Mouse (Mus musculus) embryonic facial prominence, embryonic 12.5 days (tissue): ENCODE results near the gene Spsb4. TPM values are rescaled to one million over a fixed set of nuclear protein-coding genes. Genes with fewer than 3 reads are reported as not detected.

Experiments
- ATAC-seq: fragments of 200-750 bp; cut with Nextera tagmentation; 2 replicates; pipeline ENCODE4 v1.8.0; 2017; ENCODE audit not compliant: insufficient number of reproducible peaks, insufficient read depth, low FRiP score, low TSS enrichment
- H3K27ac ChIP-seq: fragments of 300-500 bp; sonication (generic); 2 replicates; pipeline ENCODE4 v1.5.1; 2016; ENCODE audit warnings: mild to moderate bottlenecking
- H3K27me3 ChIP-seq: fragments of 300-500 bp; sonication (generic); 2 replicates; pipeline ENCODE4 v1.6.1; 2016; ENCODE audit warnings: mild to moderate bottlenecking, moderate library complexity
- H3K36me3 ChIP-seq: fragments of 300-500 bp; sonication (generic); 2 replicates; pipeline ENCODE4 v1.6.1; 2016; ENCODE audit warnings: mild to moderate bottlenecking
- H3K4me1 ChIP-seq: fragments of 300-500 bp; sonication (generic); 2 replicates; pipeline ENCODE4 v1.6.1; 2016
- H3K4me2 ChIP-seq: fragments of 300-500 bp; sonication (generic); replicated peaks from 2 replicates; pipeline ENCODE4 v1.6.1; 2016; ENCODE audit warnings: mild to moderate bottlenecking, moderate library complexity
- H3K4me3 ChIP-seq: fragments of 300-500 bp; sonication (generic); 2 replicates; pipeline ENCODE4 v1.5.1; 2016; ENCODE audit warnings: mild to moderate bottlenecking
- H3K9ac ChIP-seq: fragments of 300-500 bp; sonication (generic); 2 replicates; pipeline ENCODE4 v1.6.1; 2016; ENCODE audit warnings: mild to moderate bottlenecking, moderate library complexity
- H3K9me3 ChIP-seq: fragments of 300-500 bp; sonication (generic); 2 replicates; pipeline ENCODE4 v1.6.1; 2016; ENCODE audit warnings: mild to moderate bottlenecking, moderate library complexity
- WGBS: fragments of 180-500 bp; shearing (Covaris S2); methylation state at CpG from one replicate; pipeline ENCODE4 v1.1.7; 2016; 5-methylcytosine and 5-hydroxymethylcytosine counted together
- polyA plus RNA-seq: library from polyadenylated mRNA; unstranded; fragments of >200 nt; fragmentation: Nextera tagmentation; extraction: Ambion mirVana; gene quantifications from 2 replicates; pipeline ENCODE4 v1.2.1, GENCODE M21; 2016

Gene Spsb4
- polyA plus RNA-seq, 1 experiment from 2014 or later: 35.2 TPM

DNA sequence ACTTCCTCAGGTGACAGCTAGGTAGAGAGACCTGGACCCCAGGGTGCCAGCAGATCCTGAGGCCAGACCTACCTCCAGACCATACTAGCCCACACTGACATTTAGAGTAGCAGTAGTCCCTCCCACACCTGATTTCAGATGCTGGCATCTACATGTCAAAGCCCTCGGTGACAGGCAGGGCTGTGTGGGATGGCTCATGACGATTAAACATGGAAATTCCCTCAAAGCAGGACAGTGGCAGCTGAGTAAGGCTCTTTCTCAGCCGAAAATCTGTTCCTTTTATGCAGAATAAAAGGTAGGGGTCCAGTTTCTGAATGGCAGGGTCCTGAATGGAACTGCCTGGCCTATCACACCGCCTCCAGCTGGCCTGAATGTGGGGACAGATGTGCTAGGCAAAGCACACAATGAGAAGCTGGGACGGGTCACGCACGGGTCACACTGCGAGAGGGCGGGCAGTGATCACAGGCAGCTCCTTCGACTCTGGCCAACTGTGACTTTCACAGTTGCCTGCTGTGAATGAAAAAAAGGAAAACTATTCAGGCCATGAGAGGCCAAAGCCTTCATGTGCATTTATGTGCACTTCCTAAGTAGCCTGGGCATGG is 29.2 kb downstream of the Spsb4 start:
- Histone ChIP-seq H3K4me2 (no peak overlapping the region), H3K4me1 (peaks cover 34% of the 10 kb centered on the region), H3K27me3 (no peaks in the 10 kb centered on the region), H3K27ac (no peak overlapping the region), H3K9ac (no peak overlapping the region), H3K36me3 (no peaks in the 10 kb centered on the region), H3K9me3 (no peaks in the 10 kb centered on the region), H3K4me3 (no peak overlapping the region)
- WGBS: 25% methylated on average over 10 of the region's 10 CpGs
- ATAC-seq: no peak

DNA sequence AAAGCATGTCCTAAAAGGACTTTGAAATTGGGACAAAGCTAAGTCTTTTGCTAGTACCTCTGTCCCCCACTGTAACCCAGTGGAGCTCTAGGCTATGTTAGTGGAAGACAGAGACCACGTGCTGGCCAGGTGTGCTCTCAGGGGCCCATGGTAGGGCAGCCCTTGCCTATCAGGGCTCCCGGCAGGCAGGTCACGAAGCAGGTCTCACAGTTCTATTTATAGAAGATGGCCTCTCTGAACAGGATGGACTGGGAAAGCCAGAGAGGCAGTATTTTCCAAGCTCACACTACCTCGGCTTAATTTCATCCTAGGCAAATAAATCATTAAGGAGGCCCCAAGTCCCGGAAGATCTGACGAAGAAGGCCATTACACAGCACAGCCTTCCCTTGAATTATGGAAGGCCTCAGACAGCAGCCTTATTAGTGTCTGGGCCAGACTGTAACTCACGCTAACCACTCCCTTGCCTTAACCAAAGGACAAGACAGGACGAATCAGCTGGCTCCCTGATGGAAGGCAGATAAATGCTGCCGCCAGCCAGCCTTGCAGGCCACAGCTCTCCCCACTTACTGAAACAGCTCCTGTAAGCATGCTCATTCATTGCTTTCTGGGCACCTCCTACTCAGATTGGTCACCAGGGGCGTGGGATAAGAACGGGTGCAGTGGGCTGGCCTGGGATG is 31.7 kb downstream of the Spsb4 start:
- no peak overlapping the region for H3K4me3 ChIP-seq
- H3K27me3 ChIP-seq: no peaks in the 10 kb centered on the region
- no peak overlapping the region for H3K9ac ChIP-seq
- no peak overlapping the region for H3K4me2 ChIP-seq
- peaks cover 49% of the 10 kb centered on the region for H3K4me1 ChIP-seq
- no peak overlapping the region for H3K27ac ChIP-seq
- 36% methylated on average over 11 of the region's 11 CpGs for WGBS
- no peaks in the 10 kb centered on the region for H3K9me3 ChIP-seq
- no peak for ATAC-seq
- no peaks in the 10 kb centered on the region for H3K36me3 ChIP-seq

DNA sequence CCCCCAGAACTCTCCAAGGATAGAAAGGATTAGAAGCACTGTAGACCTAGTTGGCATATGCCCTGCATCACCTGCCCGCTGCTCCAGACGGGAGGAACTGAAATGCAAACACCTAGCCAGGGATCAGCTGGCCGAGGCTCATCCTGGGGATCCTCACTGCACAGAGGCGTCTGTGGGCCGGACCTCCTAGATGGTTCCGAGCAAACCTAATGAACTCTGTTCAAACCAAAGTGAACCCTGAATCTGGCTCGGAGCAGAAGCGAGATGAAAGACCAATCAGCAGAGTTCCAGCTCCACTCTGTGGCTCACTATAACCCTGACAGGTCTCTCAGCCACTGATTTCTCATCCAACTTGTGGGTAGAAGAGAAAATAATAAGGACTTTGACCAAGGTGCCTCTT is 34.6 kb downstream of the Spsb4 start:
- ATAC-seq: no peak
- H3K27me3 ChIP-seq: no peaks in the 10 kb centered on the region
- 86% methylated on average over 8 of the region's 8 CpGs for WGBS
- no peak overlapping the region for H3K4me3 ChIP-seq
- no peaks in the 10 kb centered on the region for H3K36me3 ChIP-seq
- no peak overlapping the region for H3K27ac ChIP-seq
- peaks cover 55% of the 10 kb centered on the region for H3K4me1 ChIP-seq
- no peaks in the 10 kb centered on the region for H3K9me3 ChIP-seq
- no peak overlapping the region for H3K4me2 ChIP-seq
- no peak overlapping the region for H3K9ac ChIP-seq

DNA sequence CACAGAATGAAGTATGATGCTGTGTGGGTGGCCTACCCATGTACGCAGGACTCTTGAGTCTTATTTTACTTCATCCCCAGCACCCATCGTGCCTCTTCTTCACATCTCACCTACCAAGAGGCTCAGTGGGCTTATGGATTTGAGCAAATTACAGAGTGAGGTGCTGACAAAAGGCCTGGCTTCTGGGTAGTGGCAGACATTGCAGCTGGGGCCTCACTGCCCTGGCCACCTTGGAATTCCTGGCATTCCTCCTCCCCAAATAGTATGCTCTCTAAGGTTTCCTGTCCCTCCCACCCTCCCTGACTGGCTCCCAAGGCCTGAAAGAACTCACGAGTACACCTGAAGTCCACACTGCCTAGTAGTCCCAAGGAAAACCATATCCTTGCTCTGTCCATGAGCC is 35.7 kb downstream of the Spsb4 start:
- Histone ChIP-seq H3K36me3 (no peaks in the 10 kb centered on the region), H3K9me3 (no peaks in the 10 kb centered on the region), H3K4me1 (peaks cover 62% of the 10 kb centered on the region), H3K4me2 (no peak overlapping the region), H3K9ac (no peak overlapping the region), H3K4me3 (no peak overlapping the region), H3K27me3 (no peaks in the 10 kb centered on the region), H3K27ac (no peak overlapping the region)
- ATAC-seq: no peak
- 28% methylated on average over 3 of the region's 3 CpGs for WGBS

DNA sequence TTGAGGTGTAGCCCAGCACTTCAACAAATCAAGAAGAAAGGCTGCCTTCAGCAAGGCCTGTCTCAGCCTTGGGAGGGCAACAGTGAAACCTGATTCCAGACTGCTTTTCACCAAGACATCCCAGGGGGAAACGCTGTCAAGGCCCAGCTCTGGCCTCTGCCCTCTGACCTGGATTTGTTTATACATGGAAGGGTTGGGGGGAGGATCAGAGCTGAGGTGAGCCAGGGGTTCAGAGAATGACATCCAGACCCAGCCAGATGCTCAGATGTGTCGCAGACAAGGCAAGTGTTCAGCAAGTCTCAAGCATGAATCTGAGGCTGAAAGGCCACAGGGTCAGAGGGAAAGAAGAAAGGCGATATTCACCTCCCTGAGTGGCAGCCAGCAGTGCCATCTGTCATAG is 36.3 kb downstream of the Spsb4 start:
- H3K27me3 ChIP-seq: no peaks in the 10 kb centered on the region
- H3K4me3 ChIP-seq: no peak overlapping the region
- peaks cover 65% of the 10 kb centered on the region for H3K4me1 ChIP-seq
- no peaks in the 10 kb centered on the region for H3K36me3 ChIP-seq
- H3K9me3 ChIP-seq: no peaks in the 10 kb centered on the region
- WGBS: 6% methylated on average over 3 of the region's 3 CpGs
- H3K9ac ChIP-seq: no peak overlapping the region
- ATAC-seq: no peak
- peak overlapping the region; percentile 46; the same call in 1 of the 2 replicates for H3K27ac ChIP-seq
- H3K4me2 ChIP-seq: no peak overlapping the region

DNA sequence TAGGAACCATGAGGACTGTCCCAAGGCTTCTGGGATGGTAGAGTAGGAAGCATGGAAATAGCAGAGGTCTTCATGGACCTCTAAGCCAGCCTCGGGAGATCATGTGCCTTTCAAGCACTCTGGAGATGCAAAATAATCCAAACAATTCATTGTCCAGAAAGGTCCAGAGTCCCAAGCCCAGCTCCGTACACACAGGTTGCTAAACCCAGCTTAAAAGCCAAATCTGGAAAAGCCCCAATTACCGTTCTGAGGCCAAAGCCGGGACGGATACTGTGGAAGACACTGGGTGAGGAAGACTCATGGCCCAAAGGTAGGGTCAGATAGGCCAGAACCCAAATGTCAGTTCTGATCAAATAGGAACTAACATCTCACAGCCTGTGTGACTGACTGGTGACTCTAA is 36.8 kb downstream of the Spsb4 start:
- H3K4me1 ChIP-seq: peaks cover 60% of the 10 kb centered on the region
- WGBS: 34% methylated on average over 5 of the region's 5 CpGs
- ATAC-seq: no peak
- H3K9ac ChIP-seq: no peak overlapping the region
- H3K27ac ChIP-seq: peak overlapping the region; percentile 46; the same call in 1 of the 2 replicates
- no peak overlapping the region for H3K4me2 ChIP-seq
- H3K36me3 ChIP-seq: no peaks in the 10 kb centered on the region
- no peak overlapping the region for H3K4me3 ChIP-seq
- no peaks in the 10 kb centered on the region for H3K27me3 ChIP-seq
- no peaks in the 10 kb centered on the region for H3K9me3 ChIP-seq

DNA sequence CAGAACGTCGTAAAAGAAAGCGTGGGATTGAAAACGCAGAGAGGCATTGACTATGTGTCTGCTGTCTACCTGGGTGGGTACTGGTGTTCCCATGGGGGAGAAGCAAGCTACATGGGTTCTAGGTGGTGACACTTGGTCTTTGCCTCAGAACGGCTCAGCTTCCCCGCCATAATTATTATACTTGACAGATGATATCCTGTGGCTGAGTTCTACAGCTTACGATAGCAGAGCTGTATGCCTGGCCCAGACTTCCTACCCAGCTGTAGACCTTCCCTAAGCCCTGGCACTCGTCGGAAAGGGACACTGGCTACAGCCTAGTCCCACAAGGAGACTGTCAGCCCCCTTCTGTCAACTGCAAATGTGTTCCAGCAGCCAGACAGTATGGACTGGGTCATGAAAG is 37.5 kb downstream of the Spsb4 start:
- ATAC-seq: no peak
- Histone ChIP-seq H3K9ac (no peak overlapping the region), H3K27me3 (no peaks in the 10 kb centered on the region), H3K27ac (peak overlapping the region; percentile 50; the same call in 1 of the 2 replicates), H3K36me3 (no peaks in the 10 kb centered on the region), H3K9me3 (no peaks in the 10 kb centered on the region), H3K4me2 (no peak overlapping the region), H3K4me1 (peaks cover 53% of the 10 kb centered on the region), H3K4me3 (no peak overlapping the region)
- WGBS: 12% methylated on average over 9 of the region's 9 CpGs

DNA sequence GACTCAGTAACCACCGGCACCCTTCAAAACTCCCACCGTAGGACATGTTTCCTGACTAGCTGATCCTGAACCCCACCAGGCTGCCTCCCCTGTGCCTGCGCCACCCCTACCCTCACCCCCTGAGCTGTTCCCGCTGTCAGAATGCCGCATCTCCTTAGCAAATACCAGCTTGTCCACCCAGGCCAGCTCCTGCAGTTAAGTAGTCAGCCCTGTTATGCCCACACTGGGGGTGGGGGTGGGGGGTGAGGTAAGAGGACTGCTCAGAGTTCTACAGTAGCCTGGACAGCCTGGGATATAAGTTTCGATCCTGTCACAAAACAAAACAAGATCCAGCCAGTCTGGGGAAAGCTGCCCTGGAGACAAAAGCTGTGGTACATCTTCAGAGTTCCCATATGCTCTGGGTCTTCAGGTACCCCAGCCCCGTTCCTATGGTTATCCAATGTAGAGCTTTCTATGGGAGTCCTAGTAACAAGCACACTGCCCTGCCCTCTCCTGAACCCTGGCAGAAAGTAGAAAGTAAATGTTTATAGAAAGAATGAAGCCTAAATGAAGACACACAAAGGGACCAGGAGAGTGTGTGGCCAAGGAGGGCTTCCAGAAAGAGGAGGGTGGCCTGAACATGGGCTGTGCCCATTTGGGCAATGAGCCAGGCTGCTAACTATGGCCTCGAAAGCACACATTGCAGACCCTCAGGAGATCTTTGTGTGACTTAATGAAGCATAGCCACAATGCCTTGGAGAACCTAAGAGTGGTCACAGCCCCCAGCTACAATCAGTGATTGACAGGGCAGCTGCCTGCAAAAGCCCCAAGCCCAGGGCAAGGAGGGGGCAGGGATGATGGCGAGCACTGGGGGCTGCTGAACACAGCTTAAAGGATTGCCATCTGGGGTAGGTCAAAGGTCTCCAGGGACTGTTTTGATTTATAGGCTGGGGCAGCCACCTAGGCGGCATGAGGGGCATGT is 38.3 kb downstream of the Spsb4 start:
- peaks cover 53% of the 10 kb centered on the region for H3K4me1 ChIP-seq
- H3K36me3 ChIP-seq: no peaks in the 10 kb centered on the region
- ATAC-seq: peak; percentile 73
- no peak overlapping the region for H3K9ac ChIP-seq
- H3K27ac ChIP-seq: 0 out of 2 replicates have a peak overlapping the region, but pooled peaks have one; percentile 25
- no peaks in the 10 kb centered on the region for H3K27me3 ChIP-seq
- no peak overlapping the region; the same call in 1 of the 2 replicates for H3K4me2 ChIP-seq
- 26% methylated on average over 10 of the region's 10 CpGs for WGBS
- no peak overlapping the region for H3K4me3 ChIP-seq
- no peaks in the 10 kb centered on the region for H3K9me3 ChIP-seq

DNA sequence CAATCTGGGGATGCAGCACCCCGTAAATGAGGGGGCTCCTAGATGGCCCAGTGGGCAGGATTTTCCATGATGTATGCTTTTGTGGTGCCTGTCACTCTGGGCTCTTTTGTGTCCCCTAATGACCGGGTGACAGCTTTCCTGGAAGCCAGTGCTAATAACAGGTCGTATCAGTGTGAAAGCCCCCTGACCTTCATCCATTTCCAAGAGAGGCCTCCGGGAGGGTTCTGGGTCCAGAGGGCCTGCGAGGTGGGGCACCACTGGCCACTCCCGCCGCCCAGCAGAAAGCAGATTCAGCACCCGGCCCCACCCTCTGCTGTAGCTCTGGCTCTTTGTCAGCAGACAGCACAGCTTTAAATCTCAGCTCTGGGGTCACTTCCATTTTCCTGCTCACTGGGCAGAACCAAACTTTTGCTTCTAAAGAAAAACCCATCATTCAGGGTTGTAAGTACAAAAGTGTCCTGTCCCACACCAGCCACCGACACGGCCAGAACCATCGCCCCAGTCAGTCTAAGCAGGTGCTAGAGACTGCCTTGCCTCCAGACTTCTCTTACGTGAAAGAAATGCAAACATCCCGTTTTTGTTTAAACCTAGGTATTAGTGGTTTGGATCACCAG is 39.1 kb downstream of the Spsb4 start:
- WGBS: 28% methylated on average over 13 of the region's 13 CpGs
- no peaks in the 10 kb centered on the region for H3K36me3 ChIP-seq
- ATAC-seq: no peak
- H3K27ac ChIP-seq: no peak overlapping the region
- H3K27me3 ChIP-seq: no peaks in the 10 kb centered on the region
- no peak overlapping the region for H3K4me2 ChIP-seq
- no peak overlapping the region for H3K9ac ChIP-seq
- no peak overlapping the region for H3K4me3 ChIP-seq
- no peaks in the 10 kb centered on the region for H3K9me3 ChIP-seq
- H3K4me1 ChIP-seq: peaks cover 53% of the 10 kb centered on the region

DNA sequence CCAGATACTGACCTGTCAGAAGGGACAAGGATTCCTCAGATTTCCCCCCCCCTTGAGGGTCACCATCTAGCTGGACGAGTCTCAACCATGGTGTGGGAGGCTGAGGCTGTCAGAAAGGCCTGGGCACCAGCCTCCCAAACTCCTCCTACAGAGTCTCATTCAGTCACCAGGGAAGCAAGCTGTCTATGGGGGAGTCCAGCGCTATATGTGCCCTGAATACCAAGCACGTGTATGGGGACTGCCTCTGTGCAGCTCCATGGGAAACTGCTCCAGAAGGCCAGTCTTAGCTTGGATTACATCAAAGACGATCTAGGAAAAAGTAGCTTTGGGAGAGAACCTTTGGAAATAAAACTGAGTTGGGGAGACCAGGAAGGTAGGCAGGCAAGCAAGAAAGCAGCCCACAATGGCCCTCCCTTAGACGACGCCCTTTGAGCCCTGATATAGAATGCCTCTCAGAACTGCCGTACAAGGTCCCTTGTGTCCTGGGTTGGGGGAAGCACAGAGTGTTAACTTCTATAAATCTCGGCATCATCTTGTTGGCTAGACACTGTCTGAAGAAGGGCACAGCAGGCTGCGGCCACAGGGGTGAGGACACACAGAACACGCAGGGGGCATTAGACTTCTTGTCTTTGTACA is 40.4 kb downstream of the Spsb4 start:
- Histone ChIP-seq H3K4me1 (peaks cover 49% of the 10 kb centered on the region), H3K27ac (no peak overlapping the region), H3K4me2 (no peak overlapping the region), H3K9ac (no peak overlapping the region), H3K4me3 (no peak overlapping the region), H3K27me3 (no peaks in the 10 kb centered on the region), H3K36me3 (no peaks in the 10 kb centered on the region), H3K9me3 (no peaks in the 10 kb centered on the region)
- WGBS: 70% methylated on average over 10 of the region's 10 CpGs
- ATAC-seq: no peak
